Mouse (Mus musculus) small intestine, adult 2 months (tissue): ENCODE measurements around the gene Icam2. TPM values are rescaled to one million over a fixed set of nuclear protein-coding genes. Genes with fewer than 3 reads are reported as not detected.
A peak's percentile ranks its signal among the peaks of the same experiment; 100 is the strongest.

Experiments
- H3K27ac ChIP-seq: fragments of 200-500 bp; 2 replicates; pipeline ENCODE4 v1.5.1; 2012; ENCODE audit warnings: low read depth, low read length, control low read depth, inconsistent platforms; ENCODE audit not compliant: insufficient read depth
- H3K27me3 ChIP-seq: fragments of 200-500 bp; 2 replicates; pipeline ENCODE4 v1.6.1; 2012; ENCODE audit warnings: mild to moderate bottlenecking, moderate library complexity, low read length, inconsistent platforms; ENCODE audit not compliant: control insufficient read depth, insufficient read depth
- H3K36me3 ChIP-seq: fragments of 200-500 bp; 2 replicates; pipeline ENCODE4 v1.6.1; 2012; ENCODE audit warnings: mild to moderate bottlenecking, low read length, control low read depth, inconsistent platforms; ENCODE audit not compliant: control insufficient read depth, insufficient read depth
- H3K4me1 ChIP-seq: fragments of 200-500 bp; 2 replicates; pipeline ENCODE4 v1.6.1; 2012; ENCODE audit warnings: low read length, inconsistent platforms, mixed read lengths; ENCODE audit not compliant: control insufficient read depth, insufficient read depth, insufficient read length
- H3K4me3 ChIP-seq: fragments of 200-500 bp; 2 replicates; pipeline ENCODE4 v1.5.1; 2012; ENCODE audit warnings: low read depth, mild to moderate bottlenecking, control low read depth, inconsistent platforms, low read length, moderate library complexity
- CTCF ChIP-seq: fragments of 200-500 bp; IDR thresholded peaks from 2 replicates; pipeline ENCODE4 v1.5.1; 2012; ENCODE audit warnings: low read depth, mild to moderate bottlenecking, control low read depth, inconsistent platforms, low read length, moderate library complexity, mixed read lengths; ENCODE audit not compliant: insufficient replicate concordance, insufficient read length; ENCODE audit errors: extremely low read depth
- POLR2A ChIP-seq: fragments of 200-500 bp; IDR thresholded peaks from 2 replicates; pipeline ENCODE4 v1.6.1; 2012; ENCODE audit warnings: low read depth, mild to moderate bottlenecking, control low read depth, inconsistent platforms, low read length, moderate library complexity
- WGBS: fragments of 180-500 bp; shearing (Covaris S2); methylation state at CpG from one replicate; pipeline ENCODE4 v1.1.7; 2018; 5-methylcytosine and 5-hydroxymethylcytosine counted together
- polyA plus RNA-seq: library from polyadenylated mRNA; depleted of rRNA; stranded (reverse); fragments of >200 nt; gene quantifications from 2 replicates; pipeline ENCODE4 v1.2.3, GENCODE M21; 2012

Icam2 gene
- polyA plus RNA-seq, 1 experiment: 10.4 TPM

DNA sequence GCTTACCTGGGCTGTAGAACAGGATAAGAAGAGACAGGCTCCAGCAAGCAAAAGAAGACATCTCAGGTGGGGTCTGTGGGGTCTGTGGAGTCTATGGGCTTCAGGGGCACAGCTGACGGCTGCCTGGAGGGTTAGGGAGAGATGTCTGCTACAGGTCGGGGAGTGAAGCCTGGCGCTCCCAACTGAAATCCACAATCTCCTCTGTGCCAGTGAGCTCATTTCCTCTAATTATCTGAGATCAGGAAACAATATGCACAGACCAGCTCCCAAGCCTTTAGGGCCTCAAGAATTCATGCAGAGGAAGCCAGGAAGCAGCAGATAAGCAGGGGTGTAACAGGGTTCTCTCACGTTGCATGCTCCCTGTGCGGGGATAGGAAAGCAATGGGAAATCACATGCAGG is 5.5 kb downstream of the Icam2 start:
- Histone ChIP-seq H3K27ac (no peak overlapping the region), H3K4me1 (no peaks in the 10 kb centered on the region; the same call in 1 of the 2 replicates), H3K4me3 (no peak overlapping the region; the same call in 1 of the 2 replicates), H3K27me3 (no peaks in the 10 kb centered on the region), H3K36me3 (no peaks in the 10 kb centered on the region)
- WGBS: 82% methylated on average over 5 of the region's 5 CpGs
- no peak for TF ChIP-seq CTCF
- TF ChIP-seq POLR2A: no peak

DNA sequence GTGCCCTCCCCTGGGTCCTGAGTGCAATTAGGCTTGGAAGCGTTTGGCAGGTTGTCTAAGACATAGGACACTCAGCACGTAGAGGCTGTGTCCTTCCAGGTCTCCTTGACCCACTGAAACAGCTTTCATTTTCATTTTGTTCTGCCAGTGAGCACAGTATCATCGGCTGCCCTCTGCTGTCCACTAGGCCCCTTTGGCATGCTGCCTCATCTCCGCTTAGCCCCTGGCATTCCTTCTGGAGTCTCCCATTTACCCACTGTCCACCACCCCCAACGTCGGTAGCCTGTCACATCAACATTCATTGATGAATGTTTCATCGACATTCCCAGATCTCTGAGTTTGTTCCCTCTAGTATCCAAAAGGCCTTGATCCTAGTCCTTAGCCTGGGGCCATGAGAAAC is 6.0 kb downstream of the Icam2 start:
- Histone ChIP-seq H3K27ac (no peak overlapping the region), H3K4me1 (no peaks in the 10 kb centered on the region; the same call in 1 of the 2 replicates), H3K27me3 (no peaks in the 10 kb centered on the region), H3K4me3 (no peak overlapping the region; the same call in 1 of the 2 replicates), H3K36me3 (no peaks in the 10 kb centered on the region)
- TF ChIP-seq POLR2A: no peak
- TF ChIP-seq CTCF: peak; percentile 23; the same call in 1 of the 2 replicates
- WGBS: 60% methylated on average over 7 of the region's 7 CpGs

DNA sequence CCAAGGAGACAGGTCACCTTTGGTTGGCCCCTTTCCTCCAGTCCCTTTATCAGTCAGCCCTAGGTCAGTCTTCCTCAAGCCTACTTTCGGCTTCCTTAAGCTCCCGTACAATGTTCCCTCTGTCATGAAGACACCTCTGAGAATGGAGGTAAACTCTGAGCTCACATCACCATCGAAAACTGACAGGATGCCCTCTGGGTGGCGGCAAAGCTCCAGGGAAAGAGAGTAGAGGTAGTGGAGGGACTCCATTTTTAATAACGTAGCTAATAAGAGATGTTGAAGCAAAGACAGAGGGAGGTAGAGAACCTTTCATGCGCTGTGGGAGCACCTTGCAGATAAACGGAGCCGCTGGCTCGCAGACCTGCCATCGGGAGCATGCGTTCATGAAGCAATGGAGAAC is 6.9 kb downstream of the Icam2 start:
- no peak overlapping the region for H3K27ac ChIP-seq
- no peaks in the 10 kb centered on the region for H3K36me3 ChIP-seq
- WGBS: 89% methylated on average over 11 of the region's 11 CpGs
- H3K27me3 ChIP-seq: no peaks in the 10 kb centered on the region
- TF ChIP-seq POLR2A (no peak), CTCF (peak; percentile 10; the same call in 1 of the 2 replicates)
- H3K4me3 ChIP-seq: no peak overlapping the region
- no peaks in the 10 kb centered on the region; the same call in 1 of the 2 replicates for H3K4me1 ChIP-seq

DNA sequence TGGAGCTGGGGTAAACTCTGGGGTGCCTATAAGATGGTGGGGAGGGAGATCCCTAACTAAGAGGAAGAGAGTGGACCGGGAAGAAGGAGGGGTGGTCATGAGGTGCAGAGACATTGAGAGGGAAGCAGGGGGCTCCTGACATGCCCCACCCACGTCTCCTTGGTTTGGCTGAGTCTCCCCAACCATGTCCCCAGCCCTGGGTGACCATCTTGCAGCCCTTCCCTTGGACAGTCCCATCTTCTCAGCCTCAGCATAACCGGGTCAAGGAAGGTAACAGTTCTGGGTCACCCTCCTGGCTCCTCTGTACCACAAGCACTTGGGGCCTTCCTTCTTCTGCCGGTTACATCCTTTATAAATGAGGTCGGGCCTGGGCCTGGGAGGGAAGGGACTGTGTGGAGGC is 12.9 kb downstream of the Icam2 start:
- Histone ChIP-seq H3K27me3 (no peaks in the 10 kb centered on the region), H3K4me1 (peaks cover 2% of the 10 kb centered on the region; the same call in 1 of the 2 replicates), H3K36me3 (no peaks in the 10 kb centered on the region), H3K4me3 (no peak overlapping the region), H3K27ac (no peak overlapping the region)
- 70% methylated on average over 5 of the region's 5 CpGs for WGBS
- TF ChIP-seq POLR2A: no peak

DNA sequence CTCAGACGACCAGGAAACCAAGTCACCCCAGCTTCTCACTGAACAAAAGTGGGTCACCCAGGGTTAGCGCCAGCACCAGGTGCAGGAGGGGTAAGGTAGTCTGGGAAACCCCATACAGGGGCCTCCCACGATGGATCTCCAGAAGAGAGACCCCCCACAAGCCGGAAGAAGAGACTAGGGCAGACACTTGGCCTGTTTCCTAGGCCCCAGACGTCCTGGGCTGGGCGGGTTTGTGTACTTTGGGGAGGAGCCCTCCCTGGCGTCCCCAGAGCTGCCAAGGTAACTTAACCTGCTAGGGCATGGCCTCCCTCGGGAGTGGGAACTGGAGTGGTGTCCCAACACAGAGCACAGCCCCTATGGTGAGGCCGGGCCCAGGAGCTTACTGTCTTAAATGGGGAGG is 13.3 kb downstream of the Icam2 start:
- no peak overlapping the region for H3K27ac ChIP-seq
- H3K27me3 ChIP-seq: no peaks in the 10 kb centered on the region
- WGBS: 22% methylated on average over 9 of the region's 9 CpGs
- no peaks in the 10 kb centered on the region for H3K36me3 ChIP-seq
- no peak for TF ChIP-seq CTCF
- no peak for TF ChIP-seq POLR2A
- peaks cover 2% of the 10 kb centered on the region; the same call in 1 of the 2 replicates for H3K4me1 ChIP-seq
- no peak overlapping the region for H3K4me3 ChIP-seq

DNA sequence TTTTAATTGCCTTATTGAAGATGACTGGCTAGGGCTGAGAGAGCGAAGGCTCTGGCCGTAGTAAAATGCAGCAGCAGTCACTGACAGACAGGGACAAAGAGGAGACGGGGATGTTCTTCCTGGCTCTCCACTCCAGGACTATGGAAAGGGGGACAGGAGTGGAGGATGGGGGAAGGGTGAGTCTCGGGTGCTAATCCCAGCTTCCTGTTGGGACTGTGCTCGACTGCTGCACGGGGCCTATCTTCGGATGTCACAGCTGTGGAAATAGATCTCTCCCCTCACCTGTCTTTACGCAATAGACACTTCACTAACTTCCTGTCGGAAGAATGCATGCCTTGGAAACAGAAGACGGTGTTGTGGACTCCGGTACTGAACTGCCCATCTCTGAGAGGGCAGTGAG is 13.9 kb downstream of the Icam2 start:
- peaks cover 2% of the 10 kb centered on the region; the same call in 1 of the 2 replicates for H3K4me1 ChIP-seq
- no peak for TF ChIP-seq CTCF
- TF ChIP-seq POLR2A: no peak
- H3K36me3 ChIP-seq: no peaks in the 10 kb centered on the region
- H3K4me3 ChIP-seq: no peak overlapping the region
- H3K27ac ChIP-seq: no peak overlapping the region
- no peaks in the 10 kb centered on the region for H3K27me3 ChIP-seq
- WGBS: 62% methylated on average over 11 of the region's 11 CpGs

DNA sequence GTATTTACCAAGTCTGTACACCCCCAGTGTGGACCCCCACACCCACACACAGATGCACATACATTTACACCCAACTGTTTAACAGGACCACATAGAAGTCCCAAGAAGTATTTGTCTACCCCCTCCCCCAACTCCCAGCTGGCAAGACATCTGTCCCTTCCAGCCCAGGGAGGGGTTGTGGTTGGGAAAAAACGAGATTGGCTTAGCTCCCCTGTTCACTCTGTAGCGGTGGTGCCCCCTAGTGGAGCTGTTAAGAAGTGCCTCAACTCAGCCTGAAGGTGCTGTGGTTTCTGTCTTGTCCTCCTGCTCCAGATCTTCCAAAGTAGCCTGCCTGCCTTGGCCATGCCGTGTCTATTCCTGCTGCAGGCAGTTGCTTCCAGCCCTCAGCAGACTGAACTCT is 21.6 kb downstream of the Icam2 start:
- no peaks in the 10 kb centered on the region; the same call in 1 of the 2 replicates for H3K4me1 ChIP-seq
- TF ChIP-seq CTCF: peak; percentile 83; the same call in 1 of the 2 replicates
- no peak for TF ChIP-seq POLR2A

DNA sequence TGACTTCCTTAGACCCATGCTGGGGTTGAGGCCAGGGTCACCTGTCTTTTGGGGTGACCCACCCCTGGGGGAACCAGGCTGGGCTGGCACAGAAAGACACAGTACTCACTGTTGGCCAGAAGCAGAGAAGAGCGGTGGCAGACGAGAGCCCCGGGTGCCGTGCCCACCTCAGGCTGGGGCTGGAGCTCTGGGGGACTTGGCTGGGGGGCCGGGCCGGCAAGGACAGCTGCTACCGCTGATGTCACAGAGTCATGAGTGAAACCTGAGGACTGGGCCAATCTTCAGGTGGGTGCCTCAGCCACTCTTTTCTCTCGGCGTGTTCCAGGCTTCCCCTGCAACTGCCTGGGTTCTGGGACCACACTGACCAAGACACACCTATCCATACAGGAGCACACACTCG is 22.5 kb downstream of the Icam2 start, which contains the start of gene Prr29:
Gene Prr29 (plus strand): TSS at position 107 of the 400 bp plus-strand sequence.
- no peaks in the 10 kb centered on the region for H3K36me3 ChIP-seq
- no peaks in the 10 kb centered on the region for H3K27me3 ChIP-seq
- H3K4me1 ChIP-seq: no peaks in the 10 kb centered on the region; the same call in 1 of the 2 replicates
- H3K27ac ChIP-seq: no peak within 1 kb of the TSS
- H3K4me3 ChIP-seq: no peak within 1 kb of the TSS
- TF ChIP-seq CTCF: no peak
- TF ChIP-seq POLR2A: no peak
- 57% methylated on average over 10 of the region's 10 CpGs for WGBS

More for the DNA sequence above, 21.6 kb downstream of the Icam2 start:
- WGBS: 10% methylated on average over 3 of the region's 3 CpGs
- Histone ChIP-seq H3K4me3 (no peak overlapping the region), H3K27ac (no peak overlapping the region), H3K27me3 (no peaks in the 10 kb centered on the region), H3K36me3 (no peaks in the 10 kb centered on the region)
